Mouse (Mus musculus): ENCODE data around the gene Gstm4.
"Not testable (repeated sequence)": the region's sequence is repeated elsewhere in the genome, so short reads cannot be mapped to it uniquely, and the experiment has no call there.

The Gstm4 gene

GRCm38 (mm10) chr3:108014974-108015346 lies 29.7 kb downstream of the Gstm4 start:
- DNase-seq = no peak

- no peak for DNase-seq
Measured at GRCm38 (mm10) chr3:108014098-108014973, 30.4 kb downstream of the Gstm4 start.

GRCm38 (mm10) chr3:108013331-108013871 lies 31.3 kb downstream of the Gstm4 start:
- no peak for DNase-seq

GRCm38 (mm10) chr3:108011558-108011957 lies 33.1 kb downstream of the Gstm4 start:
- no peak for DNase-seq

GRCm38 (mm10) chr3:108010286-108010685 lies 34.4 kb downstream of the Gstm4 start:
- DNase-seq = no peak

GRCm38 (mm10) chr3:108002021-108002420 lies 42.7 kb downstream of the Gstm4 start:
- no peak for DNase-seq

GRCm38 (mm10) chr3:107999491-107999890 lies 45.2 kb downstream of the Gstm4 start:
- no peak for DNase-seq

- DNase-seq = no peak
Measured at GRCm38 (mm10) chr3:107998591-107998990, 46.1 kb downstream of the Gstm4 start.

GRCm38 (mm10) chr3:107996576-107996975 lies 48.1 kb downstream of the Gstm4 start:
- no peak for DNase-seq

- not testable (repeated sequence) for DNase-seq
Measured at GRCm38 (mm10) chr3:107995974-107996373, 48.7 kb downstream of the Gstm4 start.
